Mouse (Mus musculus) megakaryocyte, embryonic 14.5 days (primary cell): ENCODE data around the gene Iffo2. TPM values are rescaled to one million over a fixed set of nuclear protein-coding genes. Genes with fewer than 3 reads are reported as not detected.

Experiments
- H3K27me3 ChIP-seq: replicated peaks from 2 replicates; pipeline ENCODE3; 2012; ENCODE audit warnings: inconsistent platforms
- H3K36me3 ChIP-seq: replicated peaks from 2 replicates; pipeline ENCODE3; 2012; ENCODE audit warnings: low read length, inconsistent platforms, mixed read lengths
- H3K4me1 ChIP-seq: 2 replicates; pipeline ENCODE4 v1.6.1; 2012; ENCODE audit warnings: inconsistent platforms
- H3K4me3 ChIP-seq: replicated peaks from 2 replicates; pipeline ENCODE3; 2012; ENCODE audit warnings: moderate library complexity, mild to moderate bottlenecking, inconsistent platforms
- H3K9me3 ChIP-seq: 2 replicates; pipeline ENCODE4 v1.6.1; 2012; ENCODE audit warnings: inconsistent platforms
- FLI1 ChIP-seq: IDR thresholded peaks from 2 replicates; pipeline ENCODE4 v1.6.1; 2012; ENCODE audit warnings: low read length, inconsistent platforms, mixed read lengths
- GATA1 ChIP-seq: IDR thresholded peaks from 3 replicates; pipeline ENCODE4 v1.6.1; 2012; ENCODE audit warnings: mixed read lengths, low read length, inconsistent platforms, borderline replicate concordance
- polyA plus RNA-seq: library from polyadenylated mRNA; stranded (reverse); fragments of >175 nt; gene quantifications from 2 replicates; pipeline ENCODE4 v1.2.3, GENCODE M21; 2012; ENCODE audit warnings: low replicate concordance; ENCODE audit not compliant: insufficient read depth

Iffo2 gene
- polyA plus RNA-seq, 1 experiment = 1.8 TPM

DNA sequence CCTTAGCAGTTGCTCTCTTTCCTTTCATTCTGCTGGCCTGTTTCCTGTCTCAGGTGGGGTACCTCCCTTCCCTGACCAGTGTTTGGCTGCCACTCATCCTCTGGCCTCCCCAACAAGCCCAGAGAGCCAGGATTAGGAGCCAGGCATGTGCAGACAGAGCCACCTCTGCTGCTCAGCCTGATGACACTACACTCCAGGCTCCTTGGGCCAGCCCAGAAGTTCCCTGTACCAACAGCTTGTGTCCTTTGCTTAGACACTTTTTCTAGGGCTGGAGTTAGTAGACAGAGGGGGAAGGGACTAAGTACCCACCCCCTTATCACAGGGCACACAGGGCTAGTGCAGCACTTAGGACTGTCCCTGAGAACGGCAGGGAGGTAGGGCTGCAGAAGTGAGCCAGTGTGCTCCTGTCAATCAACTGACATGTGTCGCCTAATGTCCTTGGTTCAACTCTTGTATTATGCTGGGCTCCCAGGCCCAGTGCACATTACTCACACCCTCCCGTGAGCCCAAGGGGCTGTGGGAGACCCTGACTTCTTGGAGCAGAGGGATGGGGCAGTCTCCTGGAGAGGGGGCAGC is 38.0 kb upstream of the Iffo2 start:
- H3K4me3 ChIP-seq = no peak overlapping the region
- H3K9me3 ChIP-seq = no peaks in the 10 kb centered on the region
- H3K36me3 ChIP-seq = peaks cover 59% of the 10 kb centered on the region
- peaks cover 14% of the 10 kb centered on the region for H3K27me3 ChIP-seq
- peaks cover 18% of the 10 kb centered on the region; the same call in 1 of the 2 replicates for H3K4me1 ChIP-seq
- no peak for TF ChIP-seq FLI1
- no peak for TF ChIP-seq GATA1

GRCm38 (mm10) chr4:139493227-139494025 is 36.9 kb upstream of the Iffo2 start:
- H3K27me3 ChIP-seq = peaks cover 21% of the 10 kb centered on the region
- H3K4me1 ChIP-seq = peaks cover 18% of the 10 kb centered on the region; the same call in 1 of the 2 replicates
- peaks cover 48% of the 10 kb centered on the region for H3K36me3 ChIP-seq
- TF ChIP-seq GATA1 (no peak), FLI1 (no peak)
- no peaks in the 10 kb centered on the region for H3K9me3 ChIP-seq
- H3K4me3 ChIP-seq = no peak overlapping the region

- H3K4me1 ChIP-seq = peaks cover 2% of the 10 kb centered on the region; the same call in 1 of the 2 replicates
- no peak for TF ChIP-seq GATA1
- no peak for TF ChIP-seq FLI1
- H3K27me3 ChIP-seq = peaks cover 43% of the 10 kb centered on the region
- H3K9me3 ChIP-seq = peaks cover 12% of the 10 kb centered on the region
- no peaks in the 10 kb centered on the region for H3K36me3 ChIP-seq
- H3K4me3 ChIP-seq = no peak overlapping the region
These were observed 29.5 kb upstream of the Iffo2 start for GRCm38 (mm10) chr4:139500814-139501213.

- TF ChIP-seq GATA1 (no peak), FLI1 (no peak)
- H3K27me3 ChIP-seq = peaks cover 40% of the 10 kb centered on the region
- peaks cover 2% of the 10 kb centered on the region; the same call in 1 of the 2 replicates for H3K4me1 ChIP-seq
- H3K4me3 ChIP-seq = no peak overlapping the region
- H3K36me3 ChIP-seq = no peaks in the 10 kb centered on the region
- H3K9me3 ChIP-seq = peaks cover 21% of the 10 kb centered on the region
These were observed 28.6 kb upstream of the Iffo2 start for GRCm38 (mm10) chr4:139501702-139502101.

DNA sequence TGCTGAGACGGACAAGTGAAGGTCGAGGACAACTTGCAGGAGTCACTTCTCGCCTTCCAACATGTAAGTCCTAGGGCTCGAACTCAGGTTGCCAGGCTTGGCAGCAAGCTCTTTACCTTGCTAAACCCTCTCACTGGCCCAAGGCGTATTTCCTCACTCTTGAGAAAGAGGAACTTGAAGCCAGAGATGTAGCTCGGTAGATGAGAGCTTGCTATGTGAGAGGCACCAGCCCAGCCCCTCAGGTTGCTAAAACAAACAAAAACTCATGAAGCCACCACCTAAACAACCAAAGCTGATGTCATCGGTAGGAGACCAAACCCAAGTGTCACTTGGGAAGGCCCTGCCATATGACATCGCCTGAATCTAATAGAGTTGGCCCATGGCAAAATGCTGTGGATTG is 26.4 kb upstream of the Iffo2 start:
- Histone ChIP-seq H3K4me3 (no peak overlapping the region), H3K27me3 (peaks cover 40% of the 10 kb centered on the region), H3K36me3 (no peaks in the 10 kb centered on the region), H3K4me1 (no peaks in the 10 kb centered on the region), H3K9me3 (peaks cover 24% of the 10 kb centered on the region)
- TF ChIP-seq GATA1 (no peak), FLI1 (no peak)

DNA sequence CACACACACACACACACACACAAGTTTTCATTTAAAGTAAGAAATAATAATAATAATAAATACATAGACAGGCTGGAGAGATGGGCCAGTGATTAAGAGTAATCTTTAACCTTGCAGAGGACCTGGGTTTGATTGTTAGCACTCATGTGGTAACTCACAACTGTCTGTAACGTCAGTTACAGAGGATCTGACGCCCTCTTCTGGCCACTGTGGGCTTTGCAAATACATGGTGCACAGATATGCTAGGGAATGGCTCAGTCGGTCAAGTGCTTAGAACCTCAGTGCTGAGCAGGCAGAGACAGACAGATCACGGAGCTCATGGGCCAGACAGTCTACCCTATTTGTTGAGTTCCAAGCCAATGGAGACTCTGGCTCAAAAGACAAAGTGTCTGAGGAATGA is 24.6 kb upstream of the Iffo2 start:
- H3K27me3 ChIP-seq = peaks cover 26% of the 10 kb centered on the region

DNA sequence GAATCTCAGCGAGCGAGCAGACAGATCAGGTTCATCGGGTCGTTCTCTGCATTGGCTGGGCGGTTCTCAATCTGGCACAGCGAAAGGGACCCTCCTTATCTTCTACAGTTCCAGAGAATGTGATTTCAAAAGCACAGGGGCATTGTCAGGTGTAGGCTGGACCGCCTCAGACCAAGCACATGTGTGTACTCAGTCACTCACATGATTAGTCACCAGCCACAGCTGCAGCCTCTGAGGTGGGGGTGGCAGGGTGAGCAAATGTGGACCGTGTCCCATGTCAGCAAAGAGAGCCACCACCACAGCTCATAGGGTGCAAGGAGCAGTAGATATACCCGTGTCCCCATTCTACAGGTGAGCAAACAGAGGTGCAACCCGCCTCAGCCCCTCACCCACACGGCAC is 23.6 kb upstream of the Iffo2 start:
- Histone ChIP-seq H3K4me1 (no peaks in the 10 kb centered on the region), H3K27me3 (peaks cover 29% of the 10 kb centered on the region), H3K36me3 (no peaks in the 10 kb centered on the region), H3K4me3 (no peak overlapping the region), H3K9me3 (peaks cover 31% of the 10 kb centered on the region)
- TF ChIP-seq GATA1 (no peak), FLI1 (no peak)

More for the DNA sequence above, 24.6 kb upstream of the Iffo2 start:
- no peaks in the 10 kb centered on the region for H3K4me1 ChIP-seq
- TF ChIP-seq GATA1 = no peak
- TF ChIP-seq FLI1 = no peak
- no peaks in the 10 kb centered on the region for H3K36me3 ChIP-seq
- peaks cover 27% of the 10 kb centered on the region for H3K9me3 ChIP-seq
- H3K4me3 ChIP-seq = no peak overlapping the region

DNA sequence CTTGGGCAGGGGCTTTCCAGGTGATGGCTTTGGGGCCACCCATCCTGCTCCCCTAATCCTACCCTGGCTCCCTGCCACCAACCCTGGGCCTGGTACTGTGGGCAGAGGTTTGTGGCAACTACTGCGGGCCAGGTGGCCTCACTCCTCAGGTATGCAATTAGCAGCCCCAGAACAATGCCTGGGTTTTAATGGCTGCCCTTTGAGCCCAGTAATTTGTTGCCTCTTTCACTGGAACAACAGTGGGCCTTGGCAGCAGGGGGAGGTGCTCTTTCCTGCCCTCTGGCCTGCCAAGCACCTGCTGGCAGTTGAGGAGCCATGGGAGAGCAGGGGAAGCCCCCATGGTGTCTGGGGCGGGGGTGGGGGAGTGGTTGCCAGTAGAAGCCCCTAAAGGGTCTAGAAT is 21.3 kb upstream of the Iffo2 start:
- peaks cover 4% of the 10 kb centered on the region; the same call in 1 of the 2 replicates for H3K4me1 ChIP-seq
- no peak for TF ChIP-seq FLI1
- TF ChIP-seq GATA1 = no peak
- H3K27me3 ChIP-seq = peaks cover 38% of the 10 kb centered on the region
- no peaks in the 10 kb centered on the region for H3K36me3 ChIP-seq
- H3K9me3 ChIP-seq = peaks cover 40% of the 10 kb centered on the region
- no peak overlapping the region for H3K4me3 ChIP-seq

GRCm38 (mm10) chr4:139511557-139511956 is 18.8 kb upstream of the Iffo2 start:
- Histone ChIP-seq H3K4me1 (peaks cover 4% of the 10 kb centered on the region; the same call in 1 of the 2 replicates), H3K4me3 (no peak overlapping the region), H3K9me3 (peaks cover 30% of the 10 kb centered on the region), H3K27me3 (peaks cover 49% of the 10 kb centered on the region), H3K36me3 (no peaks in the 10 kb centered on the region)
- TF ChIP-seq FLI1 (no peak), GATA1 (no peak)

DNA sequence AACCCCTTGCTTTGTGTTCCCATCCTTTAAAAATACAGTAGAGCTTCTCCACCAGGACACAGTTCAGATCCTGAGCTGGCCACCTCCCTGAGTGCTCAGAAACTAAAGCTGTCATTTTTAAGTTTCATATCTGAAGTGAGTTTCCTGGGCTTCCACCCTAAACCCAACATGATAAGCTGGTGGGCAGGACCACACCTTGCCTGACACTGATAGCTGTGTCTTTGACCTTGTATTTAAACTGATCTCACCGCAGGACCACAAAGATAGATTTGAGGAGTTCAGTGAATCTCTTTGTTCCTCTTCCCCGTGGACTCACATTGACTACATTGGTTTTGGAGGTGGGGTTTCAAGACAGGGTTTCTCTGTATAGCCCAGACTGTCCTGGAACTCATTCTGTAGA is 17.4 kb upstream of the Iffo2 start:
- Histone ChIP-seq H3K4me1 (peaks cover 4% of the 10 kb centered on the region; the same call in 1 of the 2 replicates), H3K9me3 (peaks cover 37% of the 10 kb centered on the region), H3K27me3 (peaks cover 48% of the 10 kb centered on the region)

More for the DNA sequence above, 17.4 kb upstream of the Iffo2 start:
- Histone ChIP-seq H3K4me3 (no peak overlapping the region), H3K36me3 (no peaks in the 10 kb centered on the region)
- TF ChIP-seq FLI1 (no peak), GATA1 (no peak)
